Mouse (Mus musculus) hematopoietic stem cell, adult 5-6 weeks (primary cell): Measurements from ENCODE around the gene Tm9sf4. TPM values are rescaled to one million over a fixed set of nuclear protein-coding genes. Genes with fewer than 3 reads are reported as not detected.
A peak's percentile ranks its signal among the peaks of the same experiment; 100 is the strongest.

ENCODE experiments used
- ATAC-seq, 2 experiments: fragments of 125-278 bp in 1 of 2; replicated peaks in 1 of 2; 2 replicates each; pipeline ENCODE4 v1.8.0; 2016 to 2017; ENCODE audit warnings: inconsistent platforms in 2 of 2, mild to moderate bottlenecking in 2 of 2, moderate number of reproducible peaks in 2 of 2, low read depth in 1 of 2, moderate TSS enrichment in 1 of 2; ENCODE audit not compliant: low FRiP score in 2 of 2, poor library complexity in 2 of 2, severe bottlenecking in 2 of 2, insufficient read depth in 1 of 2, low TSS enrichment in 1 of 2
- total RNA-seq: library from RNA; stranded (forward); fragments of 172-1452, 232-1000 nt; gene quantifications from 2 replicates; pipeline ENCODE4 v1.2.3, GENCODE M21; 2017

Gene Tm9sf4
- total RNA-seq, 1 experiment from 2014 or later, result 83.4 TPM

DNA sequence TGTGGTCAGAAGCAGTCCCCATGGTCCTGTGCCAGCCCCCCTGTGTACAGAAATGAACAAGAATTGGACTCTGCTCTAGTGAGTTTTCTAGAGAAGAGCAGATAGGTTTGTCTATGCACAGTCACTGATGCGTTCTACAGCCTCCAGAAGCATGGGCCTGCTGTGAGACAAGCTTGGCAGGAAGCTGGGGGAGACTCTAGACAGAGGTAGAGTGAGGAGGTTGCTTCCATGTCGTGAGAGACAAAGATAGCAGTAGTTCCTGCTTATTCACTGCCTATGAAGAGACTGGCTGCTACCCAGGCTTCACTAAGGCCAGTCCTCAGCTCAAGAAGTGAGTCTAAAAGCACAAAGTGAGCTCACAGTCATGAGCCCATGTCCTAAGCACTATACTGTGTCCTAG, 30.1 kb downstream of the Tm9sf4 start:
- no peak for ATAC-seq

DNA sequence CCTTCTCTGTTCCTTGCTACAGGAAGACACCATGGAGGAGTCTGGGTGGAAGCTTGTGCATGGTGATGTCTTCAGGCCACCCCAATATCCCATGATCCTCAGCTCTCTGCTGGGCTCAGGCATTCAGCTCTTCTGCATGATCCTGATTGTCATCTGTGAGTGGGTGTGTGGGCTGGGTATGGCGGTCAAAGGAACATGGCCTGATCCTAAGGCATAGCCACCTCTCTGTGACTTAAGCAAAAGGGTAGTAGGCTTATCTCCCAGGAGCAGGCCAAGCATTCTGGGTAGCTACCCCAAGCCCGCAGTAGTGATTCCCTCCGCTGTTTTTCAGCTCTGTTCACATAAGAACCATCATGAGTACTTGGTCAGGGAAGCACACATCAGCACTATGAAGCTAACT, 33.2 kb downstream of the Tm9sf4 start:
- ATAC-seq, result no peak

DNA sequence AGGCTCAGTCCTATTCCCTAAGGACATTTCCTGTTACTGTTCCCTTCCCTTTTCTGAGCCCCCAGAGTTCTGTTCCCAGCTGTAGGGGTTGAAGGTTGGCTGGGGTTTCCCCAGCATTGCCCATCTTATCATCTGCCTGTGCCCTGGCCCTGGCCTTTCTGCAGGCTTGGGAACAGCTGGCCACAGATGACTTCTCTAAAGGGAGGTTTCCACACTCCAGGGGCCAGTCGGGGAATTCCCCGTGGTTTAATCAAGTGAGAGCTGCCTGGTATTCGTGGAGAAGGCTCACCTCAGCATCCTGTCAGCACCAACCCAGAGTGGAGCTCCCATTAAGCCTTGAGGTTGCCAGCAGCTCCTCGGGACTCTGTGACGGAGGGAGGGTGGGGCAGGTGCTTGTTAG, 37.4 kb downstream of the Tm9sf4 start:
- ATAC-seq, result peak in 1 of 2 experiments; percentile 62; a peak in 2 of 4 replicates

DNA sequence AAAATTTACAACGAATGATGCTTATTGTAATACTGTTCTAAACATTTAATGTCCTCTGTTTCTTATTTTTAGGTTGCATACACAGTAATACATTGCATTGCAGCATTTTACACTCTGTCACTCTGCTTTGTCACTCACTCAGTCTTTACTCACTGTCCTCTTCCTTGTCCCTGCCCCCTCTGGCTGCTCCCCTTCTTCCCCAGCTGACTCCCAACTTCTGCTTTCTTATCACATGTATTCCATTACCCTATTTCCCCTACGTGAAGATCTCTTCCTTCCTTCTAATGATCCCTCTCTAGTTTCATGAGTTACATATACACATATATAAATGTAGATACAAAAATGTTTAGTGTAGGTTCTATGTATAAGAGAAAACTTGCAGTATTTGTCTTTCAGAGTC, 38.0 kb downstream of the Tm9sf4 start:
- ATAC-seq, result peak; percentile 74 to 82

DNA sequence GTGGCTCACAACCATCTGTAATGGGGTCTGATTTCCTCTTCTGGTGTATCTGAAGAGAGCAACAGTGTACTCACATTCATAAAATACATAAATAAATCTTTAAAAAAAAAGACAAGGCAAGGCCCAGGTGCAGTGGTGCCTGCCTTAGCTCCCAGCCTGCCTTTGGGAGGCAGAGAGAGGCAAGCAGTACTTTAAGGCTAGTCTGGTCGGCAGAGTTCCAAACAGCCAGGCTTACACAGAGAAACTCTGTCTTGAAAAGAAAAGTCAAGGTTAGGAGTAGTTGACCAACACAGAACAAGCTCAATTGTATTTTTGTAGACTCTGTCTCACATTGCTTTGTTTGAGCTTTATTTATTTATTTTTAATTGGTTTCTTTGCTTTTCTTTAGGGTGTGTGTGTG, 41.7 kb downstream of the Tm9sf4 start:
- ATAC-seq, result no peak

DNA sequence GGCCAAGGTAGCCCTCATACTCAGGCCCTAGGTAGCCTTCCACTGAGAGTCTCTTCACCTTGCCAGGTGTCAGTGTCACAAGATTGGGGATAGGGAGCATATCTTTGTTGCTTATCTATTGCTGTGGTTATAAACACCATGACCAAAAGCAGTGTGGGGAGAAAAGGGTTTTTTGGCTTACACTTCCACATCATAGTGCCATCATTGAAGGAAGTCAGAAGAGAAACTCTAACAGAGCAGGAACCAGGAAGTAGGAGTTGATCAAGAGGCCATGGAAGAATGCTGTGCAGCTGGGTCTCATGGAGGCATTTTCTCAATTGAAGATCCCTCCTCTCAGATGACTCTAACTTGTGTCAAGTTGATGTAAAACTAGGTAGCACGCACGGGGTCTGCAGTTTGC, 47.0 kb downstream of the Tm9sf4 start:
- ATAC-seq, result no peak

DNA sequence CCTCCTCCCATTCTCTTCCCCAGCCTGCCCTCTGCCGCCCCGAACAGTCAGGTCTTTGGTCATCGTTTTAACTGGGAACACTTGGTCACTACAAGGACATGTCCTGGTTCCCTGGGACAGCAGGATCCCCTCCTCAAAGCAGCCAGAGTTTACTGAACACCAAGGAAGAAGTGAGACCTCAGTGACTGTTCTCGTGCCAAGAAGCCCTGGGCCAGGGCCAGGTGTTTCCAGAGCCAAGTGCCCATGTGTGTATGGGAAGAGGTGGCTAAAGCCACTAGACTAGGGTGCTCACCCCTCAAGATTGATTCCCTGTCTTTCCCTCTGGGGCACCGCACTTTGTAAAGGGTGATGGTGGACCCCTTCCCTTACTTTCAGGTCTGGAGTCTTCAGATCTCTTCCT, 48.2 kb downstream of the Tm9sf4 start:
- no peak for ATAC-seq

DNA sequence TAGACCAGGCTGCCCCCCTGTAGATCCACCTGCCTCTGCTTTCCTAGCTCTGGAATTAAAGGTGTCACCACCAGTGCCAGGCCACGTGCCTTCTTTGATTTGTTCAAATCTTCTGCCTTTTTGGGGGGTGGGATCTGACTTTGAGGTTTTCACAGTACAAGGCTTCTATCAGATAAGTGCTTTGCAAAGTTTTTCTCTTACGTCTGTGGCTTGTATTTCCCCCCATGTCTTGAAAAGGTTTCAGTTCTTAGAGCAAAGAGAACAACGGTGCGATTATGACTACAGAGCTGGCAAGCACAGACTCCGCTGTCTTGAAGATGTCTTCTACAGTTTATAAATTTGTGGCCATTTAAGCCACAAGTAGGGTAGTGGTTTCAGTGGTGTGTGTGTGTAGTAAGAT, 50.3 kb downstream of the Tm9sf4 start:
- ATAC-seq, result no peak

DNA sequence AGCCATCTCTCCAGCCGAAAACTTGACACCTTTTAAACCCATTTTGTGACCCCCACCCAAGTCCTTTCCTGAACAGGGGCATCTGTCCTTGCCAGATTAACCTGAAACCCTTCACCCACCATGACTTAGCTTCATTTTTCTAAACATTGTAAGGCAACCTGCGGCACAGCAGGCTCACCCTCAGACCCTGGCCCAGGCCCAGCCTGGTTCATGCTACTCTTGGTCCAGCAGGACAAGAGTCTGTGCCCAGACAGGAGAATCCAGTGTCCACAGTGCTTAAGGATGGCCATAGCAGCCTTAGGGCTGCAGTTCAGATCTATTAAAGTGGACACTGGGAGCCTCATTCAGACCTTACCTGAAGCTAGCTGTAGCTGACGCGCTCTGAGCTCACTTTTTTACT, 52.2 kb downstream of the Tm9sf4 start:
- ATAC-seq, result no peak

DNA sequence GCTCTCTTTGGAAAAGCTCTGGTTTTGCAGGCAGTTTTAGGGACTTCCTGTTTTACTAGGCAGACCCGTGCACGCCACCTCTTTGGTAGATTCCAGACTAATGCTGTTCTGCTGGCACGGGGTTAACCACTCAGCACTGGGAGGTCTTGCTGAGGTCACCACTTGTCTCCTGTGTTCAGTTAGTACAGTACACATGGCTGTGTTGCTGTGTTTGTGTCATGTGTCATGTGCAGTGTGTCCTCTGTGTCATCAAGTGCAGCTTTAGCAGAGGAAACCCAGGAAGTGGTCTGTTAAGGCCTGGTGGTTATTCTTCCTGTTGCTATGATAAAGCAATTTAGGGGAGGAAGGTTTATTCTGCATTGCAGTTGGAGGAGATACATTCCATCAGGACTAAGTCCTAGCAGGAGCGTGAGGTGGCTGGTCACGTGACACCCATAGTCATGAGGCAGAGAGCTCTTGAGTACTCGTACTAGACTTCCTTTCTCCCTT, 53.7 kb downstream of the Tm9sf4 start:
- ATAC-seq, result peak; percentile 93

DNA sequence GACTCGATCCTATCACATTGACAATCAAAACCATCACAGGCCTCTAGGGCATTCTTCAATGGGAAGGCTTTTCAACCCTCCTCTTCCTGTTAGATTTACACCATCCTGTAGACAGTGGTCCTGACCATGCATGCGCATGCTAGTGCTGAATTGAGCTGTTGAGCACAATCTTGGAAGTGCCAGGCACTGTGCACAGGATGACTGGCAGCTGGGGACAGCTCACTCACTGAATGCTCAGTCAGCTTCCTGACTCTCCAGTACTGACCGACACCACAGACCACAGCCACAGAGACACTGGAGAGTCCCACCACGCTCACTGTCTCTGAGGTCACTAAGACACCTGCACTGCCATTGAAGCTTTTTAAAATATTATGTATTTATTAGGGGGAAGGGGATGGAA, 54.3 kb downstream of the Tm9sf4 start:
- peak; percentile 22 to 54 for ATAC-seq

DNA sequence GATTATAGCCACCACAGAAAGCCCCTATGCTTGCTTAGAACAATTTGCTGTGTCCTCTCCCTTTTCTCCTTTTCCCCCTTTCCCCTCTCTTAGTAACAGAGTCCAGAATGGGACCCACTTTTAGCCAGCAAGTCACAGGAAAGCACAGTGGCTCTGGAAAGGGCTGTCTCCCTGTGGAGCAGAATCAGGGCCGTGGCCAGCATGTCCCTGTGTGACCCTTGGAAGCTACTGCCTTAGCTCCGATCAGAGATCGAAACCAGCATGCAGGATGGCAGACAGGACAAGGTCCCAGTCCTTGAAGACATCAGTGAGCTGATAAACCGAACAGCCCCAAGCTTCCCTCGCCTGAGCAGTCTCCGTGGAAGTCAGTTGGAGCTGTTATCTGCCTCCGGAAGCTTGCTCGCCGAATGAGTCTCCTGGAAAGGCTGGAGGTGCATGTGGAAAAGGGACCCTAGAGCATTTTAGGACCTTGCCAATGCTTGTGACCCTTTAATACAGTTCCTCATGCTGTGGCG, 56.8 kb downstream of the Tm9sf4 start:
- ATAC-seq, result no peak

DNA sequence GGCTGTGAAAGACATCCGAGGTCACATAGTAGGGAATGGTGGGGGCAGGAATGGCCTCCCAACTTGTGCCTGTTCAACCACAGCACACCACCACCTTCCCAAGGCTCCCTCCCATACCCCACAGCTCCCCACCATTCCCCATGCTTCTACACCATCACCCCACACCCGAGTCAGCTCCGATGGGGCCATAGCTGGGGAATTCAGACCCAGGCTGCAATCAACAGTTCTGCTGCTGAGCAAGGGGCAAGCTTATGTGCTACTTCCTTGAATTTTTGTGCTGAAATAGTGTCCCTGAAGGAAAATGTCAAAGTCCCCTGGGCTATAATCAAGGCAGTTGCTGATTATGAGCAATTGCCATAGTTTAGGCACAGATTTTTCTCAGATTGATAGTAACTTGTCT, 57.4 kb downstream of the Tm9sf4 start:
- ATAC-seq, result no peak

DNA sequence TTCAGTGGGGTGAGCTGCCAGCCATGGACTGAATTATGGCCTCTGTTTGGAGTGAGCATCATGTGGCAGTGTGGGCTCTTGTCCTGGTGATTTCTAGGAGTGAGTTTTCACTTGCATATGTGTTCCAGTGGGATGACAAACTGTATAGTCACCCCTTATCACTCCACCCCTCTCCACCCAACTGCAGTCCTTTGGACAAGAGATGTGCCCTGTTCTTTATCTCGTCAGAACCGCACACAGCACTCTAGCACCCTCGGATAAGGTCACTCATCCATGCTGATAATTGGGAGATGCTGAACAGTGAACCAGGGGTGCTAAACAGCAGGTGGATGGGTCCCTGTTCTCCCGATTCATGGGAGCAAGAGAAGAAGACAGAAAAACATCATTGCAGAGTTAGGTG, 60.5 kb downstream of the Tm9sf4 start:
- no peak for ATAC-seq

DNA sequence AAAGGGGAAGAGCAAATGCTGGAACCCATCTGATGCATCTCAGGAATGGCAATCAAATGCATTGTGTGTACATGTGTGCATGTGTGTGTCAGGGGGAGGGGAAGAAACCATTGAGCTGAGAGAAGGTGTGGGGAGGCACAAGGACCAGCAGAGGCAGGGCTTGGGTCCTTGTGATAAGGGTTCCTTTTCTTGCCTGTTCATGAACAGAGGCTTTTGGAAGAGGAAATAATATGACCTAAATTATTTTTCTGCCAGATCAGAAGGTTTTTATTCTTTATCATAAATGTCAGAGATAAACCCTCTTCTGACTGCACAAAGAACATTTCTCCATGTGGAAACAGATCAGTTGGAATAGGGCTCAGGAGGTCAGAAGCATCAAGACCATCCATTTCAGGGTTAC, 61.0 kb downstream of the Tm9sf4 start:
- ATAC-seq, result no peak

DNA sequence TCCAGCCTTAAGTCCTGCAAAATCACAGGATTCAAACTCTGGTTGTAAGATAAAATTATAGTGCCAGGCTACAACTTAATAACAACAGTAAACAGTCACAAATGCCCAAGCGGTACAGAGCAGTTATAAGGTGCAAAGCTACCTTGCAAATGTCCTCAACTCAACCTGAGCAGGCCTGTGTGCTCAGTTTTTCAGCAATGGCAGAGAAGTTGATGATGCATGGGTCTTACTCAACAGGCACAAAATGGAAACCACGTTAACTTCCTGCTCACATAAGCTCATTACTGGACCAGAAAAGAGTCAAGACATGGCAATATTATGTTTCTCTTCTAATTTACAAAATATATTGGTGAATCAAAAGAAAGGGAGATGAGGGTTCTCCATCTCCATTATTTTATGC, 61.5 kb downstream of the Tm9sf4 start:
- ATAC-seq, result no peak

DNA sequence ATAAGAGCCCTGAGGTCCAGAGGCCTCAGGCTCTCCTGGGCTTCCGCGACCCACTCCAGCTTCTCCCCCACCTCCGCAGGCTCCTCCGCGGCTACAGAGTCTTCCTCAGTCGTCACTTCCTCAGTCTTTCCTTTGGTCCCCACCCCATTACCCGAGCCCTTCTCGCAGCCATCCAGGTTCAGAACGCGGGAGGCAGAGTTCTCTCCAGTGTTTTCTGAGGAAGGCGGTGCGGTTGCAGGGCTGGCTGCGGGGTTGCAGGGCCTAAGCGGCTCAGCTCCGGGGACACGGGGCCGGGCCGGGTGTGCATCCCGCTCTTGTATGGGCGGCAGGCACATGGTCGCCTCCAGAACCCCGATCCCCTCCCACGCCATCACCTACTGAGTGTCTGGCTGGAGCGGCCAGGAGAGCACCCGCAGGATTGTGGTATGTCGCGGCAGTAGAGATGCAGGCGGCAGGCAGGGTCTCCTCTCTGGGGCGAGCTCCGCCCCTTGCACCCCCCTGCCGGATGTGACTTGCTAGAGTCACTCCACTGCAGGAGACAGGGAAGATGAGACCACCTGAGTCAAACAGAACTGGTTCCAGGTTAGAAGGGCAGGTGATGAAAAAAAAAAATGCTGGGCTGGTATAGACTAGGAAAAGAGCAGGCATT, 64.0 kb downstream of the Tm9sf4 start, which contains the start of gene Tspyl3:
Gene Tspyl3 (minus strand): TSS at position 496 of the 649 bp plus-strand sequence.
- peak; percentile 78 to 80 for ATAC-seq

DNA sequence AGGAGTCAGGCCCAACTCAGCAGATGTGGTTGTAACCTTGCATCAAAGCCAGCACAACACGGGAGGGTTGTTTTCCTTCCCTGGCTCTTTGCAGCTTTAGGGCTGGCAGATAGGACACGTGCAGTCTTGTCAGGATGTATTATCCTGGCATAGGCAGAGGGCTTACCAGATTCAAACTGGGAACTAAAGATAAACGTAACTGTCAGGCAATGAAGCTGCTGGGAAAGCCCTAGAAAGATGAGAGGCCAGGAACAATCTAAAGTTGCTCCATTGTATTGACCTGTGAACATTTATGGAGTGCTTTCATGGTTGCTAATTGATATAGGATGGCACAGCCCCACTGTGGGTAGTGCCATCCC, 64.5 kb downstream of the Tm9sf4 start:
- ATAC-seq, result no peak

DNA sequence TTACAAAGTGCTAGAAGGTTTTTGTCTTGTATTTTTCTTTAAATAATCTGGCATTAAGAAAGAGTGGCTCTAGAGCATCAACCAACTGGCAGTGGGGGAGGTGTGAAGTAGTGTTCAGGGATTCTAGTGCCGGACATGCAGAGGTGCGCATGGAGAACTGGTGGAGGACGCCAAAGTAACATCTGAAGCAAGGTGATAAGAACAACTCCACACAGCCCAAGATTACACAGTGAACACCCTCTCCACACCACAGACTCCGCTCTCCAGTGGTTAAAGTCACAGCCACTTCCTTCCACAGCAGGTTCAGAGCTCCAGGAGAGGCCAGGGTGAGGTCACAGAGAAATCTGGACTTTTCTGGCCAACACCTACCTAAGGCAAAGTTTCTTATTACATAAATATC, 66.9 kb downstream of the Tm9sf4 start:
- peak in 1 of 2 experiments; percentile 57; a peak in 2 of 4 replicates for ATAC-seq
